Mouse (Mus musculus): Measurements from ENCODE around the gene Foxo3.

DNA sequence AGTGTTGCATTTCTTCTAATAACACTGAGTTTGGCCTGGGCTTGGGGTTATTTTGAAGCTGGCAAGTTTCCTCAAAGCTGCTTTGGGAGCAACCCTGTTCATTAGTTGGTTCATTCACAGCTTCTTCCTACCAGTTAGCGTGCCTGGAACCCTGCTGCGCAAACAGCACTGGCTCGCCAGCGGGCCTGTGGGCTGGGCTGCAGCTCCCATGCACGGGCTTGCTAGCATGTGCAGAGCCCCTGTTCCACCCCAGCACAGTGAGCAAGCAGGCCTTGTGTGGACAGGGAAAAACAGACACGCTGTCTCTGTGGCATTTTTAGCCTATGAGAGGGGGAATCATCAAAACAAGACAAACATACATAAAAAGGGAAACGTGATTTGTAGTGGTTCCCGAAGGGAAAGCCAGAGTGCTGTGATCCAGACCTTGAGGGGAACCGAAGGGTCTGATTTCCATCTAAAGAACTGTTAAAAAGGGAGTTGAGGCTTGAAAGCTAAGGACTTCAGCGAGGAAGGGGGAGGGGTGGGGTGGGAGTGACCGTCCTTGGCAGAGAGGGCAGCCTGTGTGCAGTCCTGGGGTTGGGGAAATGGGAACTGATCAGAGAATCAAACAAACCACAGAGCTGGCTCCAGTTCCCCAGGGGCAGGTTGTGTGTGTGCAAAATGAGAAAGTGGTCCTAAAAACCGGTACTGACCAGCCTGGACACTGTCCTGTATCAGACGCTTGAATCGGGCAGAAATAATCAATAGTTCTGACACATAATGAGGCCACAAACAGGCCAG lies 123.9 kb downstream of the Foxo3 start:
- TF ChIP-seq CTCF (IDR thresholded peaks at IDR 0.05; ENCODE audit: low read depth) = no peak
- no peak for TF ChIP-seq EP300 (optimal IDR thresholded peaks at IDR 0.05)

Data from stomach, postnatal 0 days (tissue).